Mouse (Mus musculus) heart, adult 8-10 months (tissue): ENCODE measurements at regions not wholly inside any gene's neighbourhood (a gene's known extent, or its start where the extent isn't known, plus 50 kb on each side); places are given as distances from the start of the nearest gene placed in this dataset.

Experiments used
- DNase-seq: peaks from one replicate; pipeline ENCODE4 v3.0.0; 2022; ENCODE audit warnings: low spot score

GRCm38 (mm10) chr14:25366009-25366408 lies 93.0 kb upstream of the Zmiz1 start:
- no peak for DNase-seq

DNA sequence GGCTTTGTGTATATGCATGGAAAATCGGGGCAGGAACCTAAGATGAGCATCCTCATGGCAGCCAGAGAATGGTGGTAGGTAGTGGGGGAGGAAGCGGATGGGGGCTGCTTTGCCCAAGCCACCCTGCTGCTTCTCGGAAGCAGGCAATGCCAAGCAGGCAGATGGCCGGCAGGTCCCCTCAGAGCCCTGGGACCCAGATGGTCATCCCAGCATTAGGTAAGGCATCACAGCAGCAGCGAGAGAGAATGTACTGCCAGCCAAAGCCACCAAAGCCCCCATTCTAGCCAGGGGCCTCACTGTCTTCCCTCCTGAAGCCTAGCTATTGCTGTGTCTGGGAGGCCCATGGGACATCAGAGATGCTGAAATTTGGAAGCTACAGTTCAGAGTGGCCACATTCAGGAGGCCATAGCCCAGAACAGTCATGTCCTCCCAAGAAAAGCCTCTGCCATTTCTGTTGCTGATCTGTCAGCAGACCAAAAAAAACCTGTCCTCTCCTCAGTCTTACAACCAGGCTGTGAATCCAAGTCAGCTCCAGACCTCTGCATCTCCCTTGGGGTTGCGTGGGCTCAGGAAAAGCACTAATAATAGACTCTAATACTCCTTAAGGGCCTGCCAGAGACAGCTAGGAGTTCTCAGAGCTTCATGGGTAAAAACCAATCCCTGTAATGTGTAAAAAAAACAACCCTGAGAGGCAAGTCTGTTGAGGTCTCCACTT lies 88.5 kb upstream of the Zmiz1 start:
- no peak for DNase-seq

GRCm38 (mm10) chr14:25371021-25371400 lies 88.0 kb upstream of the Zmiz1 start:
- no peak for DNase-seq

- DNase-seq = no peak
These were observed 87.3 kb upstream of the Zmiz1 start for GRCm38 (mm10) chr14:25371661-25372060.

- DNase-seq = no peak
These were observed 86.4 kb upstream of the Zmiz1 start for GRCm38 (mm10) chr14:25372581-25372980.

DNA sequence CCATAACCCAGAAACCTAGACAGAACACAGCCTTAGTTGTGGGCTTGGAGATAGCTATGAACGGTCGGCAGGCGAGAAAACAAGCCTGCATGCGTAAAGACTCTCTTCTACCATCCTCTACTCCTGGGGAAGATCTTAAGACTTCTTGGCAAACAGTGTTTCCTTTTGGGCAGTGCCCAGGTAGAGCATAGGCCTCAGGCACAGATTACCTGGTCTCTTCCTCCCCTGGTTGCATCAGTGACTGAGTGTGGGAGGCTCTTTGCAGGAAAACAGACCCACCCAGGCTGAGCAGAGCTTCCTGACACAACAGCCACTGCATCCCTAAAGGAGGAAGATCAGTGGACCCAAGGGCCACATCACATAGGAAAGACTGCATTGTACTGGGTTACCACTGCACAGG lies 85.8 kb upstream of the Zmiz1 start:
- no peak for DNase-seq

DNA sequence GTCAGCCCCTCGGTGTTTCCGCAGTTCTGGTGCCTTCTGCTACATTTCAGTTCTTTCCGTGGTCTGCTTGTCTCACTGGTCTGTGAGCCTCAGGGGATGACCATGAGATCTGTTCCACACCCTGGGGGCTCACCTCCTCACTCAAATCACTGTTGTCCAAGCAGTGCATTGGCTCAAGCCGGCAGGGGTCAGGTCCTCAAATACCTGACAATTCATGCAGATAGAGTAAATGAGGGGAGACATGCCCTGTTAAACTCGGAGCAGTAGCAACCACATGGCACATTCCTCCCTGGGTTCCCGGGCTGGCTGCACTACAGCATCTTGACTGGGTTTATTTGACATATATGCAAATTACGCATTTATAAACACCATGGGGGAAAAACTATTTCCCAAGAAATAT lies 84.0 kb upstream of the Zmiz1 start:
- no peak for DNase-seq

DNA sequence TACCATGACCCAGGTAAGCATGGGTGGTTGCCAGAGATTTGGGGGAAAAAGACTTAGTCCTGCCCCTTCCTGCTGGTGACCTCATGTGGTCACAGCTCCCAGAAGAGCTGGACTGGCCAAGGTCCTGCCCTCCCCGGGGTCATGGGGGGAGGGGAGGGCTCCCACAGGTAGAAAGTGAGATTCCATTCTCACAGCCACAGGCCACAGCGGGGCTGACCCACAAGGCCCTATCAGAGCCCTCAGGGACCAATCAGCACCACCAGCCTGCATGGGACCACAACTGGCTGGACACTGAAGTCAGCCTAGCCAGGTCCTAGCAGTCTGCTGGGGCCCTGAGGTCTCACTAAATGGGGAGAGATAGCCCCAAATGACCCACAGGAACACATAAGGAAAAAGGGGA lies 81.9 kb upstream of the Zmiz1 start:
- no peak for DNase-seq

- no peak for DNase-seq
These were observed 81.5 kb upstream of the Zmiz1 start for GRCm38 (mm10) chr14:25377554-25377899.

DNA sequence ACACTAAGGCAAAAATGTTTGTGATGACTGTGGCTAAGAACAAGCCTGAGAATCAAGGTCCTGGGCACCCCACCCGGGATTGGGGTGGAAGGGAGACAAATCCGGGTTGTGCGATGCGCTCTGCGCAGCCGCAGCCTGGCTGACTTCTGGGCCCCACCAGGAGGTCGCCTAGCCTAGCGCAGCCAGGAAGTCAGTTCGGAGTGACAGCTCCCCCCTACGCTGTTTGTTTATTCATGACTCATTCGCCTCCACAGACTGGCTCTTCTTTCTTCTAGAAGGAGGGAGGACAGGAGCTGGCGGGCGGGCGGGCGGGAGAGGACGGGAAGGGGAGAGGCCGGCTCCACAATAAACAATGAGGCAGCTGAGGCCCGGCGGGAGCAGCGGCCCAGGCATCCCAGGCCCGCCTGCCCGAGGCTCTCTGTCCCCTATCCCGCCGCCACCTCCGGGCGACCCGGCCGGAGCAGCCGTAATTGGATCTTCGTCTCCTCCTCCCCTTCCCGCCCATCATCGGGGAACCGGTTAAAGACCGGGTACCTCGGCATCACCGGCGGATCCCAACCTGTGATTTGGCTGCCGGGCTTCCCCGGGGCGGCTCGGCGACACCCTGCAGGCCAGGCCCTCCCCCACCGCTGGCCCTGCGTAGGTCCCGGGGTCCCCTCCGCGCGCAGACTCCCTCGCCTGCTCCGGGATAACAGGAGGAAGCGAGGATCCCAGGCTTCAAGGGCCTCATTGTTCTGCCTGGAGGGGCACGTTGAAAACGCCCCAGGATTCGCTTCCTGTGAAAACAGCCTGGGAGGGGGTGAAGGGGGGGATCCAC lies 80.9 kb upstream of the Zmiz1 start:
- peak; percentile 89 for DNase-seq

- peak; percentile 46 for DNase-seq
These were observed 80.2 kb upstream of the Zmiz1 start for GRCm38 (mm10) chr14:25378717-25379224.

DNA sequence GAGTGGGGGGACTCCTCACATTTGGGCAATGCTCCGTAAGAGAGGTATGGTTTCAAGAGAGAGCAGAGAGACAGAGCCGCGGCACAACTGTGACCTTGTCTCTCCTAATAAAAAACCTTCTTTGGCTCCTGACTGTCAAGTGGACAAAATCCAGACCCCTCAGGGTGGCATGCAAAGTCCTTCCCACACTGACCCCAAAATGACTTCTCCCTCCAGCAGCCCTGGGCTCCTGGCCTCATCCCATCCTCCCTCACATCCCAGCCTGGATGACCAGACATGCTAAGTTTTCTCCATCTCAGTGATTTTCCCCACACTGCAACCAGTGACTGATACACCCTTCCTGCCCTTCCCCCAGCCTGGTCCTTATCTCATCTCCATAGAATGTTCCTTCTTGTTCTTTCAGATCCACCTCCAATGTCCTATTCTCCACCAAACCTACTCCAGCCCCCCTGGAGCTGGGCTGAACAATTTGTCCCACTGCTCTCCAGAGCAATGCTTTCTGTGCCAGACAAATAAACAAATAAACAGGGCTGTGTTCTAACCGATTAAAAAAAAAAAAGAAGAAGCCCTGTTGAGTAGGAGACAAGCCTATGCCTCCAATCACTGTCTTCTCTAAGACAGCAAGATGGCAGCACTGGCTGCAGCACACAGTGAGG lies 75.7 kb upstream of the Zmiz1 start:
- DNase-seq = no peak

DNA sequence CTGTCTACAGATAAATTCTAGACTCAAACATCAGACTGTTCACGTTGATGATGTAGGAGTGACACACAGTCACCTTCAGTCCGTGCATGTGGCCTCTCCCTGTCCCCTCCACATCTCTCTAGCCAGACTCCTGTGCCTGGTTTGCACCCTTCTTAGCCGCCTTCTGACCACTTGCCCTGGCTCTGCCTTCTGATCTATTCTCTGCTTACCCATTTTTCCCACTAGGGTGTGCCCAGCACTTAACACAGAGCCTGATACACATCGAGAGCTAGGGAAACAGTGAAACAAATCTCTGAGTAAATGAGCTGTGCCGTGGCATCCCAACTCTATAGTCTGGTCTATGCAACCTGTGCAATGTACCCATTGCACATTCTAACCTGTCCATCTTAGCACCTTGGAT lies 73.3 kb upstream of the Zmiz1 start:
- no peak for DNase-seq

GRCm38 (mm10) chr14:25387780-25388179 lies 71.2 kb upstream of the Zmiz1 start:
- no peak for DNase-seq

GRCm38 (mm10) chr14:25389314-25389713 lies 69.7 kb upstream of the Zmiz1 start:
- no peak for DNase-seq

- no peak for DNase-seq
These were observed 66.6 kb upstream of the Zmiz1 start for GRCm38 (mm10) chr14:25392412-25392811.

GRCm38 (mm10) chr14:25392940-25393339 lies 66.0 kb upstream of the Zmiz1 start:
- DNase-seq = no peak

- DNase-seq = no peak
These were observed 64.1 kb upstream of the Zmiz1 start for GRCm38 (mm10) chr14:25394931-25395330.

GRCm38 (mm10) chr14:25396990-25397531 lies 61.9 kb upstream of the Zmiz1 start:
- peak; percentile 82 for DNase-seq

DNA sequence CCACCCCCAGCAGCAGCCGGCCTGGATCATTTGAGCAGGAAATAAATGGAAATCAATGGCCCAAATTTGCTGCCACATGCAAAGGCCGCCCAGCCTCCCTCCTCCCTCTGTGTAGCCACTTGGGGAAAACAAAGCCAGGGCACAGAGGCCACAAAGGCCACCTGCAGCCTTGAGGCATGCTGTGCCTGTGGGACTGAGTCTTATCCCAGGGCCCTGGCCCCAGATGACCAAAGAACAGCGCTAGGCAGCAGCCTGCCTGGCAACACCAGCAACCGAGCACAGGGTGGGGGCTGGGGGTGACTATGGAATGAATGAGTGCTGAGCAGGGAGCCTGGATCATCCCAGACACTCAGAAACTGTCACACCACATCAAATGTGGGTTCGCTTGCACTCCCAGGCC lies 61.2 kb upstream of the Zmiz1 start:
- no peak for DNase-seq

- no peak for DNase-seq
These were observed 60.2 kb upstream of the Zmiz1 start for GRCm38 (mm10) chr14:25398745-25399144.

DNA sequence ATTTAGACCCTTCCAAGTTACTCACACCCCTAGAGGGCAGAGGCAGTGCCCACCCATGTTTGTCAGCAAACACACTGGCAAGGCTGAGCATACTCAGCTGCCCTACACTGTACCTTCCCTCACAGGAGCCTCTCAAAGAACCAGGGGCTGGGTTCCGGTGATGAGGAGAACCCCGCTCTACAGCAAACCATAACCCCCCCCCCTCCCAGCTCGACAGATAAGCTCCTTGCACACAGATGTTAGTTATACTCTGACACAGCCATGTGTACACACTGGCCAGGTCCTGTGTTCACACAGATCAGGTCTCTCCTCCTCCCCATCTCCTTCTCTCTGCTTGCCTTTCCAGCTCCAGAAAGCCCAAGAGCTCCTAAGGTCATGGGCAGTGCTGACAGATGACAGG lies 59.7 kb upstream of the Zmiz1 start:
- no peak for DNase-seq
